Mouse (Mus musculus) brain, embryonic 14.5 days (tissue): ENCODE results near the gene Gm45799.

Source experiments
- CTCF ChIP-seq: fragments of 200-500 bp; IDR thresholded peaks from 2 replicates; pipeline ENCODE4 v1.5.1; 2012; ENCODE audit warnings: inconsistent platforms, mild to moderate bottlenecking, moderate library complexity, borderline replicate concordance; ENCODE audit not compliant: insufficient read depth, insufficient read length; ENCODE audit errors: extremely low read depth
- POLR2A ChIP-seq: fragments of 200-500 bp; IDR thresholded peaks from 2 replicates; pipeline ENCODE4 v1.6.1; 2012; ENCODE audit warnings: mild to moderate bottlenecking, inconsistent platforms, borderline replicate concordance; ENCODE audit not compliant: poor library complexity, insufficient read depth, insufficient read length, severe bottlenecking; ENCODE audit errors: extremely low read depth

GRCm38 (mm10) chr7:105650639-105651435 lies 10.5 kb downstream of the Gm45799 start, which contains the start of gene Dnhd1:
- TF ChIP-seq CTCF (peak; percentile 65), POLR2A (no peak)
